Mouse (Mus musculus) ES-Bruce4 (cell line): ENCODE measurements around the gene Coq8b. TPM values are rescaled to one million over a fixed set of nuclear protein-coding genes. Genes with fewer than 3 reads are reported as not detected.

Experiments used
- H3K27ac ChIP-seq: 2 replicates; pipeline ENCODE4 v1.5.1; 2012; ENCODE audit warnings: low read length, inconsistent platforms; ENCODE audit not compliant: insufficient read depth
- H3K27me3 ChIP-seq: 2 replicates; pipeline ENCODE4 v1.6.1; 2012; ENCODE audit warnings: mild to moderate bottlenecking, low read length, inconsistent platforms; ENCODE audit not compliant: control insufficient read depth, poor library complexity, insufficient read depth, severe bottlenecking
- H3K36me3 ChIP-seq: 2 replicates; pipeline ENCODE4 v1.6.1; 2012; ENCODE audit warnings: inconsistent platforms, mild to moderate bottlenecking, low read length, moderate library complexity; ENCODE audit not compliant: control insufficient read depth, poor library complexity, insufficient read depth, severe bottlenecking
- H3K4me1 ChIP-seq: one replicate; pipeline ENCODE4 v1.8.1; 2011; ENCODE audit warnings: low read length; ENCODE audit not compliant: control insufficient read depth, insufficient read depth
- H3K4me3 ChIP-seq: 2 replicates; pipeline ENCODE4 v1.5.1; 2011; ENCODE audit warnings: low read depth, mild to moderate bottlenecking, low read length
- H3K9ac ChIP-seq: 2 replicates; pipeline ENCODE4 v1.6.1; 2012; ENCODE audit warnings: low read depth, mild to moderate bottlenecking, inconsistent platforms; ENCODE audit not compliant: poor library complexity, severe bottlenecking
- H3K9me3 ChIP-seq: replicated peaks from 2 replicates; pipeline ENCODE4 v1.6.1; 2012; ENCODE audit warnings: mild to moderate bottlenecking, low read length, inconsistent platforms; ENCODE audit not compliant: control insufficient read depth, poor library complexity, insufficient read depth, severe bottlenecking
- CTCF ChIP-seq: IDR thresholded peaks from one replicate; pipeline ENCODE4 v1.8.1; 2011; ENCODE audit warnings: low read depth, low read length
- EP300 ChIP-seq: IDR thresholded peaks from 2 replicates; pipeline ENCODE4 v1.6.1; 2011; ENCODE audit warnings: low read depth, low read length; ENCODE audit not compliant: insufficient read depth
- POLR2A ChIP-seq: IDR thresholded peaks from one replicate; pipeline ENCODE4 v1.8.1; 2011; ENCODE audit warnings: low read length; ENCODE audit not compliant: insufficient read depth
- polyA plus RNA-seq: library from polyadenylated mRNA; stranded (reverse); fragments of >200 nt; gene quantifications from 2 replicates; pipeline ENCODE4 v1.2.4, GENCODE M21; 2011; ENCODE audit warnings: low read depth; ENCODE audit not compliant: missing spikeins, insufficient read depth, insufficient read length

Gene Coq8b
- polyA plus RNA-seq, 1 experiment, result 10.9 TPM

GRCm38 (mm10) chr7:27264761-27265160 is 31.9 kb downstream of the Coq8b start:
- H3K4me3 ChIP-seq, result no peak overlapping the region
- H3K27me3 ChIP-seq, result no peaks in the 10 kb centered on the region
- TF ChIP-seq POLR2A, result no peak
- no peak for TF ChIP-seq EP300
- TF ChIP-seq CTCF, result no peak
- no peak overlapping the region for H3K27ac ChIP-seq
- H3K9ac ChIP-seq, result no peak overlapping the region
- peaks cover 1% of the 10 kb centered on the region for H3K4me1 ChIP-seq
- H3K9me3 ChIP-seq, result no peaks in the 10 kb centered on the region
- 0 out of 2 replicates have a peak, but pooled peaks cover 4% of the 10 kb centered on the region for H3K36me3 ChIP-seq

GRCm38 (mm10) chr7:27266515-27267128 is 33.8 kb downstream of the Coq8b start:
- 0 out of 2 replicates have a peak, but pooled peaks cover 4% of the 10 kb centered on the region for H3K36me3 ChIP-seq
- H3K27ac ChIP-seq, result no peak overlapping the region
- TF ChIP-seq EP300, result 0 out of 2 replicates have a peak, but pooled peaks have one; percentile 37
- TF ChIP-seq CTCF, result no peak
- H3K4me1 ChIP-seq, result no peaks in the 10 kb centered on the region
- H3K4me3 ChIP-seq, result peak overlapping the region; percentile 52
- H3K27me3 ChIP-seq, result no peaks in the 10 kb centered on the region
- H3K9ac ChIP-seq, result peak overlapping the region; percentile 0; the same call in 1 of the 2 replicates
- H3K9me3 ChIP-seq, result no peaks in the 10 kb centered on the region

DNA sequence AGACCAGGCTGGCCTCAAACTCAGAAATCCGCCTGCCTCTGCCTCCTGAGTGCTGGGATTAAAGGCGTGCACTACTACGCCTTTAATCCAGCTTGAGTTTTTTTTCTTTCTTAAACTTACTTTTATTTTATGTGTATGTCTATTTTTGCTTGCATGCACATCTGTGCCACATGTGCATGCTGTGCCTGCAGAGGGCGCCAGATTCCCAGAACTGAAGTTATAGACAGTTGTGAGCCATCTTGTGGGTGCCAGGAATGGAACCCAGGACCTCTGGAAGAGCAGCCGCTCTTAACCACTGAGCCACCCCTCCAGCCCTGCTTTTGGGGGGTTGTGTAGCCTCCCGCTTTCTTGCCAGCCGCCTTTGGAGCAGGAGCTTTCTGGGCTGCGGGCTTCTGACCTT is 38.6 kb downstream of the Coq8b start:
- Histone ChIP-seq H3K27ac (no peak overlapping the region), H3K4me1 (no peaks in the 10 kb centered on the region), H3K27me3 (no peaks in the 10 kb centered on the region), H3K9me3 (no peaks in the 10 kb centered on the region), H3K4me3 (peak overlapping the region; percentile 57), H3K9ac (peak overlapping the region; percentile 39), H3K36me3 (0 out of 2 replicates have a peak, but pooled peaks cover 2% of the 10 kb centered on the region)
- peak; percentile 86 for TF ChIP-seq CTCF
- TF ChIP-seq POLR2A, result no peak
- TF ChIP-seq EP300, result no peak

- Histone ChIP-seq H3K9me3 (no peaks in the 10 kb centered on the region), H3K4me1 (no peaks in the 10 kb centered on the region), H3K4me3 (peak overlapping the region; percentile 55), H3K27me3 (no peaks in the 10 kb centered on the region), H3K27ac (peak overlapping the region; percentile 30), H3K9ac (peak overlapping the region; percentile 38), H3K36me3 (peaks cover 20% of the 10 kb centered on the region)
- no peak for TF ChIP-seq POLR2A
- peak; percentile 84 for TF ChIP-seq CTCF
- peak; percentile 56 for TF ChIP-seq EP300
These were observed 41.0 kb downstream of the Coq8b start for GRCm38 (mm10) chr7:27273739-27274351.

DNA sequence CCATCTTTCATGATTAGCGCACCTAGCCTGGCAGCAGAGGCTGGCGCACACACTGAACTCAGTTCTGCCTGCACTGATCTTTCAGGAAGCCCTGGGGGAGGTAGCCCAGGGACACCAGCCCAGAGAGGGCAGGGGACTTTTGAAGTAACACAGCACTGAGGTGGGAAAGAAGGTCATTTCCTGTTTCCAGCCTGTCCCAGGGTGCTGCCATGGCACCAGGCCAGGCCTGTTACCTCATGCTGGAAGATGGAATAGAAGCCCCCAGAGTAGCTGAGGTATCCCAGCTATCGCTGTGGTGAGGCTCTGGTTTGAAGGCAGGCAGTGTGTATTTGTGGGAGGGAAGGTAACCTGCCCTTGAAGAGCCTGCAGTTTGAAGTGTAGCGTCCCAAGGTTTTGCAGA is 42.1 kb downstream of the Coq8b start:
- Histone ChIP-seq H3K27ac (no peak overlapping the region), H3K36me3 (peaks cover 23% of the 10 kb centered on the region), H3K27me3 (no peaks in the 10 kb centered on the region), H3K9me3 (no peaks in the 10 kb centered on the region), H3K9ac (no peak overlapping the region), H3K4me1 (no peaks in the 10 kb centered on the region), H3K4me3 (no peak overlapping the region)
- TF ChIP-seq POLR2A (no peak), CTCF (no peak), EP300 (no peak)

DNA sequence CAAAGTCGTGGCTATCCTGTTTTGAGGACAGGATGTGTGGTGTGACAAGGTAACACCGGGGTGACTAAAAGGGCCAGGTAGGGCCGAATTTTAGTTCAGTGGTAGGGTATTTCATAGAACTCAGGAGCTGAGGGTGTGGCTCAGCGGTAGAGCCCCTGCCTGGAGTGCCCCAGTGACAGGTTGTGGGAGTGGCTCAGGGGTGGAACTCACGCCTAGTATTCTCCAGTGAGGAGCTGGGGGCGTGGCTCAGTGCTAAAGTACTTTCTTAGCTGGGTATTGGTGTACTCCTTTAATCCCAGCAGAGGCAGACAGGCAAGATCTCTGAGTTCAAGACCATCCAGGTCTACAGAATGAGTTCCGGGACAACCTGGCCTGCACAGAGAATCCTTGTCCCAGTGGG is 43.2 kb downstream of the Coq8b start:
- no peak for TF ChIP-seq EP300
- TF ChIP-seq CTCF, result no peak
- no peak for TF ChIP-seq POLR2A
- no peak overlapping the region for H3K4me3 ChIP-seq
- no peaks in the 10 kb centered on the region for H3K9me3 ChIP-seq
- no peak overlapping the region for H3K27ac ChIP-seq
- H3K4me1 ChIP-seq, result no peaks in the 10 kb centered on the region
- peaks cover 23% of the 10 kb centered on the region for H3K36me3 ChIP-seq
- no peak overlapping the region for H3K9ac ChIP-seq
- H3K27me3 ChIP-seq, result no peaks in the 10 kb centered on the region
